In genomic region chr14:71603710-71604109, GRCm38 (mm10) we compare ENCODE assay signal across 19 mouse cellular contexts.
DNase-seq lines count a peak whose midpoint lies in the region; ATAC-seq and TF ChIP-seq lines count a peak whose summit lies in the region.
"Had no signal": no experiment of that assay in that cellular context is flagged by ENCODE, and none has a peak within 500 bp of the region (broad histone marks: within the 10 kb centered on the region; RNA-seq: fewer than 3 reads in every experiment).

No protein-coding gene starts in this region.

- DNase-seq in hindbrain, postnatal 0 days (ENCODE audit: low spot score), result peak; percentile 5
- DNase-seq in hindbrain, embryonic 14.5 days (ENCODE audit: low spot score), result no peak
- peak; percentile 5 for DNase-seq in brain, adult 2 months (ENCODE audit: low read depth, low spot score)
- DNase-seq in brain, embryonic 14.5 days (ENCODE audit: low read depth), result peak; percentile 49
- peak; percentile 6 for DNase-seq in midbrain, postnatal 0 days (ENCODE audit: low spot score)
- DNase-seq in left cerebral cortex, adult 2 months (ENCODE audit: extremely low spot score in 1 of 2, low spot score in 2 of 2), result no peak
- DNase-seq: adrenal gland, adult 2 months; adrenal gland, postnatal 25 days; cerebellum, adult 11 months; cerebellum, adult 8-10 months; cerebellum, postnatal 14 days; embryo, embryonic 11 days; gastrocnemius, postnatal 36 days; heart, adult 18-20 months; heart, postnatal 14 days had no signal

- no peaks in the 10 kb centered on the region for H3K27me3 ChIP-seq in hindbrain, postnatal 0 days (ENCODE audit: insufficient read depth, low read length)
- H3K27me3 ChIP-seq in hindbrain, embryonic 14.5 days (ENCODE audit: control insufficient read depth, insufficient read depth, low read length), result no peaks in the 10 kb centered on the region
- H3K27me3 ChIP-seq in midbrain, postnatal 0 days (ENCODE audit: insufficient read depth, low read length), result no peaks in the 10 kb centered on the region
- H3K27me3 ChIP-seq: embryonic facial prominence, embryonic 12.5 days; heart, embryonic 15.5 days; hindbrain, embryonic 13.5 days had no signal

- no peak overlapping the region for H3K4me3 ChIP-seq in hindbrain, postnatal 0 days (ENCODE audit: low read length)
- no peak overlapping the region for H3K4me3 ChIP-seq in hindbrain, embryonic 14.5 days (replicated peaks; ENCODE audit: low read length)
- H3K4me3 ChIP-seq in midbrain, postnatal 0 days (ENCODE audit: low read depth, low read length), result no peak overlapping the region
- H3K4me3 ChIP-seq in left cerebral cortex, adult 2 months, result no peak overlapping the region
- H3K4me3 ChIP-seq: embryonic facial prominence, embryonic 12.5 days; heart, embryonic 10.5 days; heart, embryonic 15.5 days; hindbrain, embryonic 13.5 days had no signal

- intact Hi-C loops in left cerebral cortex, adult 2 months (cut with DNase I), result no loop called here

- no peak overlapping the region for H3K9ac ChIP-seq in hindbrain, postnatal 0 days (replicated peaks; ENCODE audit: low read length)
- no peak overlapping the region for H3K9ac ChIP-seq in hindbrain, embryonic 14.5 days
- no peak overlapping the region for H3K9ac ChIP-seq in midbrain, postnatal 0 days (replicated peaks; ENCODE audit: low read length, poor library complexity, severe bottlenecking)
- H3K9ac ChIP-seq: embryonic facial prominence, embryonic 12.5 days; heart, embryonic 15.5 days; hindbrain, embryonic 13.5 days had no signal

- no peak for TF ChIP-seq CTCF in hindbrain, postnatal 0 days (IDR thresholded peaks at IDR 0.05; ENCODE audit: low read depth)
- no peak for TF ChIP-seq CTCF in brain, embryonic 14.5 days (IDR thresholded peaks at IDR 0.05; ENCODE audit: borderline replicate concordance, extremely low read depth, insufficient read depth, insufficient read length)
- TF ChIP-seq CTCF in midbrain, postnatal 0 days (IDR thresholded peaks at IDR 0.05), result no peak
- no peak for TF ChIP-seq CTCF in left cerebral cortex, adult 2 months (IDR thresholded peaks at IDR 0.05)

- 0 out of 2 replicates have a peak, but pooled peaks cover 4% of the 10 kb centered on the region for H3K4me1 ChIP-seq in hindbrain, postnatal 0 days (ENCODE audit: insufficient read depth, low read length)
- H3K4me1 ChIP-seq in hindbrain, embryonic 14.5 days (replicated peaks; ENCODE audit: control insufficient read depth, insufficient read depth, low read length), result no peaks in the 10 kb centered on the region
- no peaks in the 10 kb centered on the region; the same call in 1 of the 2 replicates for H3K4me1 ChIP-seq in midbrain, postnatal 0 days (ENCODE audit: insufficient read depth, low read length)
- H3K4me1 ChIP-seq: embryonic facial prominence, embryonic 12.5 days; heart, embryonic 10.5 days; heart, embryonic 15.5 days; hindbrain, embryonic 13.5 days had no signal

- no peaks in the 10 kb centered on the region for H3K36me3 ChIP-seq in hindbrain, postnatal 0 days (ENCODE audit: insufficient read depth, low read length)
- H3K36me3 ChIP-seq in hindbrain, embryonic 14.5 days (replicated peaks; ENCODE audit: control insufficient read depth, insufficient read depth), result no peaks in the 10 kb centered on the region
- no peaks in the 10 kb centered on the region for H3K36me3 ChIP-seq in midbrain, postnatal 0 days (ENCODE audit: insufficient read depth, low read length)
- H3K36me3 ChIP-seq: embryonic facial prominence, embryonic 12.5 days; heart, embryonic 10.5 days; heart, embryonic 15.5 days; hindbrain, embryonic 13.5 days had no signal

- no peak for ATAC-seq in hindbrain, postnatal 0 days
- no peak for ATAC-seq in hindbrain, embryonic 14.5 days (ENCODE audit: low FRiP score)
- ATAC-seq in midbrain, postnatal 0 days (ENCODE audit: low FRiP score), result no peak

- no peak overlapping the region for H3K4me2 ChIP-seq in hindbrain, postnatal 0 days (ENCODE audit: low read depth, low read length)
- H3K4me2 ChIP-seq in hindbrain, embryonic 14.5 days (replicated peaks), result no peak overlapping the region
- no peak overlapping the region for H3K4me2 ChIP-seq in midbrain, postnatal 0 days (ENCODE audit: low read depth, low read length, poor library complexity, severe bottlenecking)
- H3K4me2 ChIP-seq: embryonic facial prominence, embryonic 12.5 days; heart, embryonic 15.5 days; hindbrain, embryonic 13.5 days had no signal

- no peak overlapping the region for H3K27ac ChIP-seq in hindbrain, postnatal 0 days
- H3K27ac ChIP-seq in hindbrain, embryonic 14.5 days, result no peak overlapping the region
- no peak overlapping the region for H3K27ac ChIP-seq in midbrain, postnatal 0 days (ENCODE audit: low read depth, low read length)
- no peak overlapping the region for H3K27ac ChIP-seq in left cerebral cortex, adult 2 months
- H3K27ac ChIP-seq: embryonic facial prominence, embryonic 12.5 days; heart, embryonic 10.5 days; heart, embryonic 15.5 days; hindbrain, embryonic 13.5 days had no signal

- no peak for TF ChIP-seq POLR2A in brain, embryonic 14.5 days (IDR thresholded peaks at IDR 0.05; ENCODE audit: borderline replicate concordance, extremely low read depth, insufficient read depth, insufficient read length, poor library complexity, severe bottlenecking)

- H3K9me3 ChIP-seq in hindbrain, postnatal 0 days (ENCODE audit: low read length), result no peaks in the 10 kb centered on the region
- no peaks in the 10 kb centered on the region for H3K9me3 ChIP-seq in hindbrain, embryonic 14.5 days (ENCODE audit: control insufficient read depth, low read length)
- H3K9me3 ChIP-seq in midbrain, postnatal 0 days (ENCODE audit: low read length), result no peaks in the 10 kb centered on the region
- H3K9me3 ChIP-seq: embryonic facial prominence, embryonic 12.5 days; heart, embryonic 10.5 days; heart, embryonic 15.5 days; hindbrain, embryonic 13.5 days had no signal

- WGBS in hindbrain, postnatal 0 days, result 37% methylated on average over 2 of the region's 2 CpGs
- 27% methylated on average over 2 of the region's 2 CpGs for WGBS in hindbrain, embryonic 14.5 days
- WGBS in midbrain, postnatal 0 days, result 34% methylated on average over 2 of the region's 2 CpGs

Comparison
In these comparisons a context has a peak if more than half of its experiments do, and no peak if none do; other contexts are left out.
1. DNase-seq: peak in hindbrain, postnatal 0 days (single experiment), brain, adult 2 months (single experiment), brain, embryonic 14.5 days (single experiment) and midbrain, postnatal 0 days (single experiment); none in hindbrain, embryonic 14.5 days (single experiment) and left cerebral cortex, adult 2 months (0 of 2).